In the genomic region with DNA sequence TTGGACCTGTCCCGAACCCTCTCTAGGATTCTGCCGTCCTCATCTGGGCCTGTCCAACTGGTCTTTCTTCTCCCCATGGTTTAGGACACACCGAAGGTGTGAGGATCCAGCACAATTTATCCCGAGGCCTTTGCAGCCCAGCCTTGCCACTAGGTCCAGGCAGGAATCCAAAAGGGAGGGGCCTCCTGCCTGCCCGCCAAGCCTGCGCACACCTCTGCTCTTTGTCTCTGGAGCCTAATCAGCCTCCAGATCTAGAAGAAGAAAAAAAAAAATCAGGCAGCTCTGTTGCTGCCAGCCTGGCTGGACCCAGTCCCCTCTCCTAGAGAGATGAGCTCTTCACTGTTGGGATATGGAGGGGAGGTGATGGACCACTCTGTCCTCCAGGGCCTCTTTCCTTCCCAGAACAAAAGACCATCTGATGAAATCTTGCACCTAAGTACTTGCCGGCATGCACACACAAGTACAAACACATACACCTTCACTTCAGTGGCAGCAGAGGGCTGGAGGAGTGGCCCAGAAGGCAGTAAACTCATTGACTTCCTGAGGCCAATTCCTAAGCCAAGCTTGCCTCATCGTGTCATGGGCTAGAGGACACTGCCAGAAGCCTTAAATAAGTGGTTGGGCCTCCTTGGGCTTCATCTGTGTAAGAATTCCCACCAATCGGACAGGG, we compare ENCODE assay signal across 9 mouse cellular contexts. TPM values are rescaled to one million over a fixed set of nuclear protein-coding genes. Genes with fewer than 3 reads are reported as not detected.
A peak's percentile ranks its signal among the peaks of the same experiment; 100 is the strongest.
DNase-seq lines count a peak whose midpoint lies in the region; ATAC-seq and TF ChIP-seq lines count a peak whose summit lies in the region.
"Had no signal": no experiment of that assay in that cellular context is flagged by ENCODE, and none has a peak within 500 bp of the region (broad histone marks: within the 10 kb centered on the region; RNA-seq: fewer than 3 reads in every experiment).

No protein-coding gene starts in this region.

- H3K36me3 ChIP-seq in forebrain, embryonic 11.5 days (ENCODE audit: control insufficient read depth, insufficient read depth, low read length), result no peaks in the 10 kb centered on the region
- no peaks in the 10 kb centered on the region for H3K36me3 ChIP-seq in forebrain, embryonic 16.5 days (ENCODE audit: control insufficient read depth, insufficient read depth)
- no peaks in the 10 kb centered on the region for H3K36me3 ChIP-seq in ES-Bruce4 (ENCODE audit: control insufficient read depth, insufficient read depth, low read length, poor library complexity, severe bottlenecking)
- 0 out of 2 replicates have a peak, but pooled peaks cover 9% of the 10 kb centered on the region for H3K36me3 ChIP-seq in embryonic facial prominence, embryonic 13.5 days
- H3K36me3 ChIP-seq in limb, embryonic 15.5 days, result peaks cover 2% of the 10 kb centered on the region

- H3K9ac ChIP-seq in forebrain, embryonic 11.5 days (ENCODE audit: low read length), result peak overlapping the region; percentile 23; the same call in 1 of the 2 replicates
- no peak overlapping the region for H3K9ac ChIP-seq in forebrain, embryonic 16.5 days (replicated peaks; ENCODE audit: low read depth, low read length)
- no peak overlapping the region for H3K9ac ChIP-seq in ES-Bruce4 (ENCODE audit: low read depth, poor library complexity, severe bottlenecking)
- H3K9ac ChIP-seq in embryonic facial prominence, embryonic 13.5 days, result 0 out of 2 replicates have a peak overlapping the region, but pooled peaks have one; percentile 6
- H3K9ac ChIP-seq in limb, embryonic 15.5 days, result no peak overlapping the region

- peak overlapping the region; percentile 73 for H3K27ac ChIP-seq in forebrain, embryonic 11.5 days (ENCODE audit: low read depth, low read length)
- H3K27ac ChIP-seq in forebrain, embryonic 16.5 days (ENCODE audit: low read length), result no peak overlapping the region
- H3K27ac ChIP-seq in ES-Bruce4 (ENCODE audit: insufficient read depth, low read length), result peak overlapping the region; percentile 29; the same call in 1 of the 2 replicates
- H3K27ac ChIP-seq in embryonic facial prominence, embryonic 13.5 days, result peak overlapping the region; percentile 69
- peak overlapping the region; percentile 92 for H3K27ac ChIP-seq in limb, embryonic 15.5 days

- 0 out of 2 replicates have a peak overlapping the region, but pooled peaks have one; percentile 18 for H3K4me2 ChIP-seq in forebrain, embryonic 11.5 days (ENCODE audit: low read depth, low read length, severe bottlenecking)
- no peak overlapping the region for H3K4me2 ChIP-seq in forebrain, embryonic 16.5 days (ENCODE audit: low read length)
- H3K4me2 ChIP-seq in embryonic facial prominence, embryonic 13.5 days, result peak overlapping the region; percentile 12; the same call in 1 of the 2 replicates
- H3K4me2 ChIP-seq in limb, embryonic 15.5 days, result no peak overlapping the region

- peaks cover 2% of the 10 kb centered on the region; the same call in 1 of the 2 replicates for H3K27me3 ChIP-seq in forebrain, embryonic 11.5 days (ENCODE audit: control insufficient read depth, insufficient read depth, low read length)
- H3K27me3 ChIP-seq in forebrain, embryonic 16.5 days (replicated peaks; ENCODE audit: control insufficient read depth, insufficient read depth, low read length), result peaks cover 15% of the 10 kb centered on the region
- H3K27me3 ChIP-seq in ES-Bruce4 (ENCODE audit: control insufficient read depth, insufficient read depth, low read length, poor library complexity, severe bottlenecking), result no peaks in the 10 kb centered on the region
- peaks cover 43% of the 10 kb centered on the region for H3K27me3 ChIP-seq in embryonic facial prominence, embryonic 13.5 days
- H3K27me3 ChIP-seq in limb, embryonic 15.5 days, result no peaks in the 10 kb centered on the region

- intact Hi-C loops in left cerebral cortex, postnatal 25 days (cut with DNase I), result no loop called here

- no peak for DNase-seq in forebrain, embryonic 11.5 days (ENCODE audit: low spot score)
- no peak for DNase-seq in T-cell, adult 2 months (ENCODE audit: low spot score)
- DNase-seq in left cerebral cortex, postnatal 25 days (ENCODE audit: low spot score in 2 of 2), result no peak
- no peak for DNase-seq in right cerebral cortex, postnatal 36 days (ENCODE audit: low spot score in 2 of 2)

- H3K9me3 ChIP-seq in forebrain, embryonic 11.5 days (ENCODE audit: control insufficient read depth, low read length), result no peaks in the 10 kb centered on the region
- no peaks in the 10 kb centered on the region for H3K9me3 ChIP-seq in forebrain, embryonic 16.5 days (ENCODE audit: control insufficient read depth, low read length)
- H3K9me3 ChIP-seq in ES-Bruce4 (replicated peaks; ENCODE audit: control insufficient read depth, insufficient read depth, low read length, poor library complexity, severe bottlenecking), result no peaks in the 10 kb centered on the region
- H3K9me3 ChIP-seq in embryonic facial prominence, embryonic 13.5 days, result no peaks in the 10 kb centered on the region
- H3K9me3 ChIP-seq in limb, embryonic 15.5 days, result no peaks in the 10 kb centered on the region

- H3K4me3 ChIP-seq in forebrain, embryonic 11.5 days (ENCODE audit: low read depth, low read length), result no peak overlapping the region
- H3K4me3 ChIP-seq in forebrain, embryonic 16.5 days (replicated peaks; ENCODE audit: low read length), result no peak overlapping the region
- H3K4me3 ChIP-seq in ES-Bruce4 (ENCODE audit: low read depth, low read length), result no peak overlapping the region
- no peak overlapping the region for H3K4me3 ChIP-seq in embryonic facial prominence, embryonic 13.5 days
- no peak overlapping the region for H3K4me3 ChIP-seq in limb, embryonic 15.5 days
- H3K4me3 ChIP-seq: erythroblast, embryonic 14.5 days had no signal

- TF ChIP-seq EP300 in ES-Bruce4 (IDR thresholded peaks at IDR 0.05; ENCODE audit: insufficient read depth, low read depth, low read length), result no peak

- TF ChIP-seq POLR2A in ES-Bruce4 (IDR thresholded peaks at IDR 0.05; ENCODE audit: insufficient read depth, low read length), result no peak

- 21% methylated on average over 9 of the region's 9 CpGs for WGBS in forebrain, embryonic 11.5 days
- 23% methylated on average over 9 of the region's 9 CpGs for WGBS in forebrain, embryonic 16.5 days
- WGBS in embryonic facial prominence, embryonic 13.5 days, result 37% methylated on average over 9 of the region's 9 CpGs
- 42% methylated on average over 9 of the region's 9 CpGs for WGBS in limb, embryonic 15.5 days

- peaks cover 41% of the 10 kb centered on the region for H3K4me1 ChIP-seq in forebrain, embryonic 11.5 days (replicated peaks; ENCODE audit: control insufficient read depth, insufficient read depth, low read length)
- H3K4me1 ChIP-seq in forebrain, embryonic 16.5 days (replicated peaks; ENCODE audit: control insufficient read depth, insufficient read depth, low read length), result peaks cover 44% of the 10 kb centered on the region
- H3K4me1 ChIP-seq in ES-Bruce4 (ENCODE audit: control insufficient read depth, insufficient read depth, low read length), result peaks cover 8% of the 10 kb centered on the region
- peaks cover 53% of the 10 kb centered on the region for H3K4me1 ChIP-seq in embryonic facial prominence, embryonic 13.5 days
- peaks cover 62% of the 10 kb centered on the region for H3K4me1 ChIP-seq in limb, embryonic 15.5 days

- no peak for ATAC-seq in forebrain, embryonic 11.5 days (replicated peaks; ENCODE audit: low FRiP score)
- no peak for ATAC-seq in forebrain, embryonic 16.5 days
- ATAC-seq in embryonic facial prominence, embryonic 13.5 days (ENCODE audit: insufficient number of reproducible peaks, insufficient read depth, low FRiP score, low TSS enrichment, low read depth), result no peak
- no peak for ATAC-seq in limb, embryonic 15.5 days (ENCODE audit: insufficient number of reproducible peaks, low FRiP score, low TSS enrichment, low read depth)

- TF ChIP-seq CTCF in ES-Bruce4 (IDR thresholded peaks at IDR 0.05; ENCODE audit: low read depth, low read length), result no peak

RNA-seq across cellular contexts. Expression of a gene that starts 1.6 kb away (rescaled TPM):
- 18.2 and 22.9 TPM in 2 replicates for polyA plus RNA-seq in forebrain, embryonic 11.5 days (2014; fragmentation: Nextera tagmentation; extraction: Ambion mirVana)
- polyA plus RNA-seq in forebrain, embryonic 16.5 days (2015; fragmentation: Nextera tagmentation; extraction: Ambion mirVana), result 38.3 and 42.0 TPM in 2 replicates
- polyA plus RNA-seq in ES-Bruce4 (2011; ENCODE audit: insufficient read depth, insufficient read length, low read depth, missing spikeins), result 7.3 and 7.9 TPM in 2 replicates
- 20.4 and 20.9 TPM in 2 replicates for polyA plus RNA-seq in embryonic facial prominence, embryonic 13.5 days (2015; fragmentation: Nextera tagmentation; extraction: Ambion mirVana)
- polyA plus RNA-seq in limb, embryonic 15.5 days (2015; fragmentation: Nextera tagmentation; extraction: Ambion mirVana), result 25.2 and 27.6 TPM in 2 replicates
- total RNA-seq in left cerebral cortex, postnatal 25 days (2021), result 10 to 100 TPM; 31.1 to 35.5 TPM

RNA-seq across cellular contexts. Expression of a gene that starts 1.8 kb away (rescaled TPM):
- polyA plus RNA-seq in forebrain, embryonic 11.5 days (2014; fragmentation: Nextera tagmentation; extraction: Ambion mirVana), result 16.1 and 16.4 TPM in 2 replicates
- 1.4 and 2.4 TPM in 2 replicates for polyA plus RNA-seq in forebrain, embryonic 16.5 days (2015; fragmentation: Nextera tagmentation; extraction: Ambion mirVana)
- polyA plus RNA-seq in ES-Bruce4 (2011; ENCODE audit: insufficient read depth, insufficient read length, low read depth, missing spikeins), result 27.9 and 31.4 TPM in 2 replicates
- 15.2 and 16.9 TPM in 2 replicates for polyA plus RNA-seq in embryonic facial prominence, embryonic 13.5 days (2015; fragmentation: Nextera tagmentation; extraction: Ambion mirVana)
- 17.6 and 18.4 TPM in 2 replicates for polyA plus RNA-seq in limb, embryonic 15.5 days (2015; fragmentation: Nextera tagmentation; extraction: Ambion mirVana)
- under 1 TPM; 0.62 to 0.80 TPM for total RNA-seq in left cerebral cortex, postnatal 25 days (2021)
- polyA plus RNA-seq: erythroblast, embryonic 14.5 days had no signal

RNA-seq across cellular contexts. Expression of a gene that starts 9.4 kb away (rescaled TPM):
- polyA plus RNA-seq in forebrain, embryonic 11.5 days (2014; fragmentation: Nextera tagmentation; extraction: Ambion mirVana), result 2.3 and 3.6 TPM in 2 replicates
- polyA plus RNA-seq in forebrain, embryonic 16.5 days (2015; fragmentation: Nextera tagmentation; extraction: Ambion mirVana), result 5.7 and 8.6 TPM in 2 replicates
- 1.2 TPM in 1 of 2 replicates, not detected in the other for polyA plus RNA-seq in ES-Bruce4 (2011; ENCODE audit: insufficient read depth, insufficient read length, low read depth, missing spikeins)
- polyA plus RNA-seq in embryonic facial prominence, embryonic 13.5 days (2015; fragmentation: Nextera tagmentation; extraction: Ambion mirVana), result 2.5 and 4.0 TPM in 2 replicates
- 3.5 TPM in 2 replicates for polyA plus RNA-seq in limb, embryonic 15.5 days (2015; fragmentation: Nextera tagmentation; extraction: Ambion mirVana)
- total RNA-seq in left cerebral cortex, postnatal 25 days (2021), result 1 to 10 TPM; 3.4 to 4.4 TPM

RNA-seq across cellular contexts. Expression of a gene that starts 28.2 kb away (rescaled TPM):
- 35.9 and 41.4 TPM in 2 replicates for polyA plus RNA-seq in forebrain, embryonic 11.5 days (2014; fragmentation: Nextera tagmentation; extraction: Ambion mirVana)
- polyA plus RNA-seq in forebrain, embryonic 16.5 days (2015; fragmentation: Nextera tagmentation; extraction: Ambion mirVana), result 101 TPM in 2 replicates
- polyA plus RNA-seq in ES-Bruce4 (2011; ENCODE audit: insufficient read depth, insufficient read length, low read depth, missing spikeins), result 13.6 and 16.0 TPM in 2 replicates
- polyA plus RNA-seq in embryonic facial prominence, embryonic 13.5 days (2015; fragmentation: Nextera tagmentation; extraction: Ambion mirVana), result 22.0 and 23.9 TPM in 2 replicates
- 23.8 and 27.0 TPM in 2 replicates for polyA plus RNA-seq in limb, embryonic 15.5 days (2015; fragmentation: Nextera tagmentation; extraction: Ambion mirVana)
- 100 to 1,000 TPM; 374 to 376 TPM for total RNA-seq in left cerebral cortex, postnatal 25 days (2021)

Comparison
In these comparisons a context has a peak if more than half of its experiments do, and no peak if none do; other contexts are left out.
1. H3K4me2 ChIP-seq: peak in forebrain, embryonic 11.5 days (single experiment) and embryonic facial prominence, embryonic 13.5 days (single experiment); none in forebrain, embryonic 16.5 days (single experiment) and limb, embryonic 15.5 days (single experiment).
2. H3K9ac ChIP-seq: peak in forebrain, embryonic 11.5 days (single experiment) and embryonic facial prominence, embryonic 13.5 days (single experiment); none in forebrain, embryonic 16.5 days (single experiment), ES-Bruce4 (single experiment) and limb, embryonic 15.5 days (single experiment).